Mouse (Mus musculus): ENCODE results near the gene Gm20721.
"Not testable (repeated sequence)": the region's sequence is repeated elsewhere in the genome, so short reads cannot be mapped to it uniquely, and the experiment has no call there.

Gene Gm20721

GRCm38 (mm10) chr2:174346612-174346998 is at the start of gene Gm20721:
Gene Gm20721 (minus strand): TSS chr2:174346712.
- no peak for DNase-seq

DNA sequence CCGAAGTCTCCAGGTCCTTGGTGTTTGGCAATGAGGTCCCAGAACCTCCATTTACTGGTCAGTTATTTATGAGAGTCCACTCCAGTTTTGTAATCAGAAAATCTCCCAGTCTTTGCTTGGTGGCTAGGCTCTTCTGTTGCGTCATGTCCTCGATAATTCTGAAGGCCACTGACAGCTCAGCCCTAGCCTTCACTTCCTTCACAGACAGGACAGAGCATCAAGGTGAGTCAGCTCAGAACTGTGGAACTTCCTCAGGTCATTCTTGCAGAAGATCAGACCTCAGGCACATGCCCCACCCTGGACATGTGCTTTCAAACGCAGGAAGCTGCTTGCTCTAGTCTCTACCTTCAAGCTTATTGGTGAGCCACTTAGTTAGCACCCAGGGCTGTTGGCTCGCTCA is 46.9 kb upstream of the Gm20721 start:
- DNase-seq, result no peak

DNA sequence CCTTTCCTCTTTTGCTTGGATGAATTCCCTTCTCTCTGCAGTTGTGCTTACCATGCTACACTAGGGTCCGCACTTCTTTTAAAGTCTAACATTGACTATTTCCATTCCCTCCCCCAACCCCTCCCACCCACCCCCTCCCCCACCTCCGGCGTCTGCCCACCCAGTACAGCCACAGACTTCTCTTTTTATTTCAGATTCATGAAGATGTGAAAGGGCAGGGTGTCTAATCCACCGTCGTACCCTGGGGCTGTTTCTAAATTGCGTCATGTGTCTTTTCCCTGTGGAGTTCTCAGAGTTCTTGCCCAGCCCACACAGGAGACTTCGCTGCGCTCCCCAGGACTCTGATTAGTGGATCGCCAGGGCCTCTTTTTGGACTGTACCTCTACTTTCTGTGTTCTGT is 46.0 kb upstream of the Gm20721 start:
- no peak for DNase-seq

DNA sequence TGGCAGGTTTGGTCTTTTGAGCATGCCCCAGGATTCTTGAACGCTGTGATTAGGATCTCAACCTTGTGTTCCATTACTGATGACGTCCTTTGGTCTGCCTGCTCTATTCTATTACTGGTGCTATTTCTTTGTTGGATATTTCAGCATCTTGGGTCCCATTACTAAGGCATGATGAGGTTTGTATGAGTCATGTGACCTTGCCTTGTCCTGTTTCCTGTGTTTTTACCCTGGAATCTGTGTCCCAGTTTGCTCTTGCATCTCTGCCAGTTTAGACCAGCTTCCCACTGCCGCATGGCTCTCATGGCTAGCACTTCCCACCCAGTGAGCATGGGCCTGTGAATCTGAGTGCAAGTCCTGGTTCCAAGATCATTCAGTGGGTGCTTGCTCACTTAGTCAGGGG is 45.4 kb upstream of the Gm20721 start:
- no peak for DNase-seq

DNA sequence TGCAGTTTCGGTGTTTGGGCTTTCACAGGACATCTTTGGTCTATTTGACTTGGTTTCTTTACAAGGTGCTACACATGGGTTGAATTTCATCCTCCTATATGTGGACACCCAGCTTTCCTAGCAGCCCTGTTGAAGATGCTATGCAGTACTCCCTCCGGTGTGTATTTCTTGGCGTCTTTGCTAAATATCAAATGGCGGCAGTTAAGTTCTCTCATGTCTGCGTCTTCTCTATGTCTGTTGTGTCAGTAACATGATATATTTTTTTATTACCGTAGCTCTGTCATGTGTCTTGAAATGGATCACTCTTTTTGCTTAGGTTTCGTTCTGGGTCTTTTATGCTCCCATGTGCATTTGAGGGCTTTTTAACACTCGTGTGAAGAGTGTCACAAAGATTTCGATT is 34.5 kb upstream of the Gm20721 start:
- no peak for DNase-seq

- no peak for DNase-seq
These were observed 20.1 kb upstream of the Gm20721 start for GRCm38 (mm10) chr2:174366571-174366970.

GRCm38 (mm10) chr2:174359656-174360055 is 13.1 kb upstream of the Gm20721 start:
- no peak for DNase-seq

DNA sequence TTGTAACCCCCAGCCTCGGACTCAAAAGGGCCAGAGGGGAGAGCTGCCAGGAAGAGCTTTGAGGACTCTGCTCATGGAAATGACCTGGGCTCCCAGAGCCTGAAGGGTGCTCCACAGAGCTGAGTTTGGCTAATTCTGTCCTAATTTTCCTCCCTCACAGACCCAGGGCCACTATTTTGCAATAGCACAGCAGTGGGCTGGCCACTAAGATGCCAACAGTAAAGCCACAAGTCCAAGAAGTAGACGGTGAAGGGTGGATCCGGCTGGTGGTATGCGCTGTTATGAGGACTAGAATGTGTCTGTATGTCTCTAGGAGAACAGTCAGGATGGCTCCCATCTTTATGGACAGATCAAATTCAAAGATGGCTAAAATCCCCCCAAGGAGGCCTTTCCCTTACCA is 12.0 kb upstream of the Gm20721 start:
- DNase-seq, result no peak

DNA sequence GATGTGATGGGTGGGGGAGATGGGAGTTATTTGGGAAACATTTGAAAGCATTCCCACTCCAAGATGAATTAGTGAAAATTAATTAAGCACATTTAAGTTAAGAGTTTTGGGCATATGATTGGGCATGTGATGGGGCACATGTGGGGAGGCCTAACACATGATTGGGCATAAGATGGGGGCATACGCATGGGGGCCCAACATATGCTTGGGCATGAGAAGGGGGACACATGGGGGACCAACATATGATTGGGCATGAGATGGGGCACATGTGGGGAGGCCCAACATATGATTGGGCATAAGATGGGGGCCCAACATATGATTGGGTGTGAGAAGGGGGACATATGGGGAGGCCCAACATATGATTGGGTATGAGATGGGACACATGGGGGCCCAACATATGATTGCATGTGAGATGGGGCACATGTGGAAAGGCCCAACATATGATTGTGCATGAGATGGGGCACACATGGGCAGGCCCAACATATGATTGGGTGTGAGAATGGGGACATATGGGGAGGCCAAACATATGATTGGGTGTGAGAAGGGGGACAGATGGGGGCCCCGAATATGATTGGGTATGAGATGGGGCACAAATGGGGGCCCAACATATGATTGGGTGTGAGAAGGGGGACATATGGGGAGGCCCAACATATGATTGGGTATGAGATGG is 622 bp upstream of the Gm20721 start:
- DNase-seq, result not testable (repeated sequence)

DNA sequence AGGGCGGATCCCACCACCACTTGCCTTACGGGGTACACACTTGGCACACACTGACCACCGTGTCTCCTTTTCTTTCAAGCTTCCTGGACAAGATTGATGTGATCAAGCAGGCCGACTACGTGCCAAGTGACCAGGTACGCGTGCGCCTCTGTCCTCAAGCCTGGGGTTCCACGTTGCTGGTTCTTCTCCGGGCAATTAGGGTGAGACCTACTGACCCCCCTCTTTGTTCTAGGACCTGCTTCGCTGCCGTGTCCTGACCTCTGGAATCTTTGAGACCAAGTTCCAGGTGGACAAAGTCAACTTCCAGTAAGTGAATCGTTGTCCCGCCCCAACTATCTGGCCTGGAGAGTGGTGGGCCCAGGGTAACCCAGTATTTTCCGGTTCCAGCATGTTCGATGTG is 1.5 kb downstream of the Gm20721 start:
- DNase-seq, result no peak

DNA sequence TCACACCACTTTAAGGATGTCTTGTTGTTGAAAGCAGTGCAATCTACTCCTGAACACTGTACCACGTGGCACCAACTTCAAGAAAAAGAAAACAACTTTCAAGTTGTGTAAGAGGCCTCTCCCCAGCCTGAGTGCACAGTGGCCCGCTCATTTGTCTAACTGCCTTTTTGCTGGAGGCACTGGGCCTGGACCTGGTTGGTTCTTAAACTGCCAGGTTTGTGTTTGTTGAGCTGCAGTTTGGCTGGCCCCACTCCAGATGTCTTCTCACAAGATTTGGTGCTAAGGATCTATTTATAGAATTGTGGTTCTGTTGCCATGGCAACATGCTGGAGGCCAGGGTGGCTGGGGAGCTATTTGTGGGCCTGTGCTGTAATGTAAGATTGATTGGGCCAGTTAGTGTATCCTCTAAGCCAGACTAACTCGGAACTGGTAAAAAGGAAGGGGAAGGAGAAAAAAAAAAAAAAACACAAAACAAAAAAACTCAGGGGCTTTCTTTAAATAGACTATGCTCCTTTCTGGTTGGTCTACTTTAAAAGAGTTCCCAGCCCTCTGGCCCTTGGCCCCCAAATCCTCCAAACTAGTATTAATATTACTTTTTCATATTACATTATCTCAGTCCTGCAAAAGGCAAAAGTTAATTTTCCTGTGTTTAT is 2.4 kb downstream of the Gm20721 start:
- DNase-seq, result peak; percentile 92

DNA sequence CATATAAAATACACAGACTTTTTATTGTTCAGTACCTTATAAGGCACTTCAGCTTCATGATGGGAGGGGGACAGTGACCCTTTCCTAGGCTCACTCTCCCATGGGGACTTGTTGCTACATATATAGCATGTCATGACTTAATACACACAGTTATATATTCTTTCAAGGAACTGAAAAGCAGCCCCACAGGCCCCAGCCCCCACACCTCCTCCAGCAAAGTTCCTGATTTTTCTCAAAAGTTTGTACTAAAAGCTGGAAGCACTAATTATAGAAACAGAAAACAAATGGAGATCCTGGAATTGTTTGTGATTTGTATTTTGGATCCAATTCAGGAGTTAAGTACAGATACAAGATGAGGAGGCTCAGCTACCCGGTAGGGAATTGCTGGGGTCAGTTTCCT is 2.9 kb downstream of the Gm20721 start:
- no peak for DNase-seq

- DNase-seq, result no peak
These were observed 3.6 kb downstream of the Gm20721 start for GRCm38 (mm10) chr2:174342793-174343400.

- DNase-seq, result no peak
These were observed 5.5 kb downstream of the Gm20721 start for GRCm38 (mm10) chr2:174340893-174341580.

- no peak for DNase-seq
These were observed 6.2 kb downstream of the Gm20721 start for GRCm38 (mm10) chr2:174340229-174340892.

DNA sequence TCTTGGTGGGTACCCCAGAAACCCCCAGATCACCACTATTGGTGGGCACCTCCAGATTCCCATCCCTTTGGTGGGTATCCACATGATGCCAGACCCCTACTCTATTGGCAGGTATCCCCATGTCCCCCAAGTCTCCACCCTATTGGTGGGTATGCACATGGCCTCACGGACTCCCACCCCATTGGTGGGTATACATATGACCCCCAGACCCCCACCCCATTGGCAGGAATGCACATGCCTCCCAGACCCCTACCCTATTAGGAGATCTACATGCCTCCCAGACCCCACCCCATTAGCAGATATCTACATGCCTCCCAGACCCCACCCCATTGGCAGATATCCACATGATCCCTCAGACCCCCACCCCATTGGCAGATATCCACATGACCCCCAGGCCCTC is 6.8 kb downstream of the Gm20721 start:
- no peak for DNase-seq

DNA sequence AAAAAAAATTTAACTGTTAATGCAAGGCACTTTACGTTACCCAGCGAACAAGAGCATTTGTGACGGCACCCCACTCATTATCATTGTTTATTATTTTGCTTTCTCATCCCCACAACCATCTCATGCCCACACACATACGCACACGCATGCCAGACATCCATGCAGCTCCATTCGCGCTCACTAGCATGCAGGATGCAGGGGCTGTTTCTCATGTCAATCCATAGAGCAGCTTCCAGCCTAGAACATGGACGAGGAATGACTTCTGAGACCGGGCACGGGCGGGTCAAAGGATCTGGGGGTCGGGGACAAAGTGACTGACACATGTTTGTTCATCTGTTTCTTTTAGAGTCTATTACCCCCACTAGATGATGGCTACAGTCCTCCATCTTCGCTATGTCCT is 9.2 kb downstream of the Gm20721 start:
- DNase-seq, result no peak

DNA sequence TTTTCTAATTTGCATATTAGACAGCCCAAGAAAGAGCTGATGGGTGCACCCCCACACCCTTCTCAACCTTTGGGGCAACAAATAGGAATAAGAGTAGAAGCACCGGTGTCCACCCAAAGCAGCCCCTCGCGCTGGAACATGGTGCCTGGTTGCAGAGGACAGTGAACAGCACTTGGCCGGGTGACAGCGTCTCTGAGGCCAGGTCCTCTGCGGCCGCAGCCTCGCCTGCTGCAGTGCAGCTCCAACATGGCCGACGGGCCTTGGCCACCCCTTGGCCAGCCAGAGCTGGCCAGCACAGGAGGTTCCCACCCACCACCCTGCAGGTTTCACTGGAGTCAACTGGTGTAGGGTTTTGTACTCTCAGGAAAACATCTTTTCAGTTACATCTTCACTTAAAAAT is 12.1 kb downstream of the Gm20721 start:
- no peak for DNase-seq

DNA sequence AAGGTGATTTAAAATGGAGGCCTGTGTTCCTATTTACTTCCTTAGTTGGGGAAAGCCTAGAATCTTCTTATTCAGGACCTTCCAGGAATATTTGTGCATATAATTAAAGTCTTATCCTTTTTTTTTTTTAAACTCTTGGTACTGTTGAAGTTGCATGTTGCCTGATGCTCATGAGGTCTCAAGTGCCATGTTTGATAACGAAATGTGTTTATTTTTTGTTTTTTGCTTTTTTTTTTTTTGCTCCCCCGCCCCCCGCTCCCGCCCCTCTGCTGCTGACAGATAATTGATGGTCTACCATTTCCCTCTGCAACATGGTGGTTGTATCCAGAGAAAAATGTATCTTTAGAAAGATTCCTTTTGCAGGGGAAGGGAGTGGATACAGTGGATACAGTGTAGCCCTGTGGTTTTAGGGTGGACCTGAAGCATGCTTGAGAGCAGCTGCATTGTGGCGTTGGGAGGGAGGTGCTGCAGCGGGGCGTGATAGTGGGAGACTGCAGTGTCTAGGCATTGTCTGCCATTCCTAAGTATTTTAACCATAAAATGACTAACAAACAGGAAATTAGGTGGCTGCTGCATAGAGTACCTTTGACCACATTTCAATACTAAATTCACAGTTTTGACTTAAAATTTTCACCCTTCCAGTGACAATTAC is 13.1 kb downstream of the Gm20721 start:
- DNase-seq, result no peak

DNA sequence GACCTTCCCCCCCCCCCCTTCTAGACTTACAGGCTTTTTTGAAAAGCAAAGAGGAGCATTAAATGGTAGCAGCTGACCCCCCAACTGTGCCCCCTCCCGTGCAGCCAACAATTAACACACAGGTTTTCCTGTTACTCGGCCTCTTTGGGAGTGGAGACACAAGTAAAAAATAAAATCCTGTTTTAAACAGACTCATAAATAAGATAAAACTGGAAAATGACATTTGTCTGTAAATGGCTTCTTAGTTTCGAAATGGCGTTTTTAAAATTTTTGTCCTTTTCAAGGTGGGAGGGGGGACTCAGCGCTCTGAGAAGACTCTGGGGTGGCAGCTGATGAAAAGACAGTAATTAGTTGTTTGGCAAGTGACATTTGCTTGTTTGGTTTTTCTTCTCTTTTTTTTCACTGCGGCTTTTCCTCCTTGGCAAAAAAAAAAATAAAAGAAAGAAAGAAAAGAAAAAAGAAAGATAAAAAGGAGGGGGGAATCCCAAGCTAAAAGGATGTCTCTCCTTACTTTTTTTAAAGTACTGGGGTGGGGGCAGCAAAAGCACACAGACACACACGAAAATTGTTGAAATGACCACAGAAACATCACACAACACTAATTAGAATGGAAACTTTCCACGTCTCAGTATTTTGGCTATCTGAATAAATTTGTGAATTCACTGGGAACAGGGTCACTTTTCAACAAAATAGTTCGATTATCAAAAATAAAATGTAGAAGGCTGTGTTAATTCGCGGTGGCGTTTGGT is 15.1 kb downstream of the Gm20721 start:
- DNase-seq, result no peak

- peak; percentile 85 for DNase-seq
These were observed 15.8 kb downstream of the Gm20721 start for GRCm38 (mm10) chr2:174330616-174331191.
